Mouse (Mus musculus) G1E (cell line): ENCODE results near the gene Gja4.

Experiments used
- CTCF ChIP-seq: IDR thresholded peaks from 2 replicates; pipeline ENCODE4 v1.5.1; 2012; ENCODE audit warnings: low read depth, low read length, inconsistent platforms, mixed read lengths
- GATA1 ChIP-seq: IDR thresholded peaks from 2 replicates; pipeline ENCODE4 v1.6.1; 2012; ENCODE audit warnings: borderline replicate concordance, low read length, inconsistent platforms, mixed read lengths
- GATA2 ChIP-seq: IDR thresholded peaks from 2 replicates; pipeline ENCODE4 v1.6.1; 2012; ENCODE audit warnings: low read depth, low read length, inconsistent platforms, borderline replicate concordance
- POLR2AphosphoS5 ChIP-seq: IDR thresholded peaks from 2 replicates; pipeline ENCODE4 v1.6.1; 2012; ENCODE audit warnings: low read depth, low read length, inconsistent platforms; ENCODE audit not compliant: insufficient replicate concordance
- TAL1 ChIP-seq: conservative IDR thresholded peaks from 2 replicates; pipeline ENCODE4 v1.6.1; 2012; ENCODE audit warnings: low read depth, low read length, inconsistent platforms, mixed read lengths

- no peak for TF ChIP-seq CTCF
- no peak for TF ChIP-seq GATA1
- TF ChIP-seq POLR2AphosphoS5, result no peak
- TF ChIP-seq TAL1, result no peak
- TF ChIP-seq GATA2, result no peak
Measured at GRCm38 (mm10) chr4:127314585-127314984, 746 bp upstream of the Gja4 start.
